Mouse (Mus musculus): Measurements from ENCODE around the gene Prss41.

The Prss41 gene

GRCm38 (mm10) chr17:23825591-23825990 is 18.4 kb downstream of the Prss41 start:
- DNase-seq, result no peak

- no peak for DNase-seq
Measured at GRCm38 (mm10) chr17:23823614-23824013, 20.4 kb downstream of the Prss41 start.

- DNase-seq, result no peak
Measured at GRCm38 (mm10) chr17:23823018-23823417, 21.0 kb downstream of the Prss41 start.

GRCm38 (mm10) chr17:23822094-23822493 is 21.9 kb downstream of the Prss41 start:
- DNase-seq, result no peak

- DNase-seq, result no peak
Measured at GRCm38 (mm10) chr17:23820731-23821130, 23.2 kb downstream of the Prss41 start.

- DNase-seq, result no peak
Measured at GRCm38 (mm10) chr17:23819235-23819634, 24.7 kb downstream of the Prss41 start.

GRCm38 (mm10) chr17:23818579-23818978 is 25.4 kb downstream of the Prss41 start:
- no peak for DNase-seq

- no peak for DNase-seq
Measured at GRCm38 (mm10) chr17:23815641-23816040, 28.3 kb downstream of the Prss41 start.

- no peak for DNase-seq
Measured at GRCm38 (mm10) chr17:23807918-23808317, 36.1 kb downstream of the Prss41 start.

GRCm38 (mm10) chr17:23806867-23807266 is 37.1 kb downstream of the Prss41 start:
- peak; percentile 55 to 67 for DNase-seq

- no peak for DNase-seq
Measured at GRCm38 (mm10) chr17:23804426-23805085, 39.4 kb downstream of the Prss41 start.

GRCm38 (mm10) chr17:23803366-23804041 is 40.5 kb downstream of the Prss41 start:
- DNase-seq, result peak in 1 of 2 experiments; percentile 80

GRCm38 (mm10) chr17:23802746-23803365 is 41.1 kb downstream of the Prss41 start:
- DNase-seq, result peak; percentile 97 to 99

- no peak for DNase-seq
Measured at GRCm38 (mm10) chr17:23801627-23802026, 42.3 kb downstream of the Prss41 start.

- DNase-seq, result no peak
Measured at GRCm38 (mm10) chr17:23797316-23797715, 46.7 kb downstream of the Prss41 start.

- DNase-seq, result no peak
Measured at GRCm38 (mm10) chr17:23795323-23795722, 48.6 kb downstream of the Prss41 start.

GRCm38 (mm10) chr17:23791079-23791357 is 53.0 kb downstream of the Prss41 start:
- peak; percentile 22 to 49 for DNase-seq

- DNase-seq, result peak; percentile 59 to 63
Measured at GRCm38 (mm10) chr17:23790269-23791078, 53.5 kb downstream of the Prss41 start, which contains the start of gene Srrm2. Srrm2 (plus strand) TSS chr17:23790532.

- DNase-seq, result no peak
Measured at GRCm38 (mm10) chr17:23789749-23790268, 54.2 kb downstream of the Prss41 start.

GRCm38 (mm10) chr17:23788973-23789372 is 55.0 kb downstream of the Prss41 start:
- no peak for DNase-seq
